Mouse (Mus musculus) forebrain, embryonic 15.5 days (tissue): ENCODE data around the gene Ttc9c. TPM values are rescaled to one million over a fixed set of nuclear protein-coding genes. Genes with fewer than 3 reads are reported as not detected.

ENCODE experiments used
- ATAC-seq: fragments of 200-750 bp; cut with Nextera tagmentation; replicated peaks from 2 replicates; pipeline ENCODE4 v1.8.0; 2017; ENCODE audit warnings: mild to moderate bottlenecking, moderate TSS enrichment, moderate library complexity
- H3K27ac ChIP-seq: fragments of 300-500 bp; sonication (generic); replicated peaks from 2 replicates; pipeline ENCODE4 v1.5.1; 2015; ENCODE audit warnings: mild to moderate bottlenecking, inconsistent platforms
- H3K27me3 ChIP-seq: fragments of 300-500 bp; sonication (generic); 2 replicates; pipeline ENCODE4 v1.6.1; 2015; ENCODE audit warnings: inconsistent platforms
- H3K36me3 ChIP-seq: fragments of 300-500 bp; sonication (generic); 2 replicates; pipeline ENCODE4 v1.6.1; 2015; ENCODE audit warnings: mild to moderate bottlenecking, inconsistent platforms
- H3K4me1 ChIP-seq: fragments of 300-500 bp; sonication (generic); 2 replicates; pipeline ENCODE4 v1.6.1; 2015; ENCODE audit warnings: inconsistent platforms
- H3K4me2 ChIP-seq: fragments of 300-500 bp; sonication (generic); replicated peaks from 2 replicates; pipeline ENCODE4 v1.6.1; 2015; ENCODE audit warnings: mild to moderate bottlenecking, inconsistent platforms
- H3K4me3 ChIP-seq: fragments of 300-500 bp; sonication (generic); 2 replicates; pipeline ENCODE4 v1.5.1; 2015; ENCODE audit warnings: mild to moderate bottlenecking, inconsistent platforms
- H3K9ac ChIP-seq: fragments of 300-500 bp; sonication (generic); replicated peaks from 2 replicates; pipeline ENCODE4 v1.6.1; 2015; ENCODE audit warnings: mild to moderate bottlenecking, inconsistent platforms
- H3K9me3 ChIP-seq: fragments of 300-500 bp; sonication (generic); 2 replicates; pipeline ENCODE4 v1.6.1; 2016; ENCODE audit warnings: inconsistent platforms
- WGBS: fragments of 180-500 bp; shearing (Covaris S2); methylation state at CpG from one replicate; pipeline ENCODE4 v1.1.7; 2015; ENCODE audit warnings: mixed read lengths; 5-methylcytosine and 5-hydroxymethylcytosine counted together
- polyA plus RNA-seq: library from polyadenylated mRNA; unstranded; fragments of >200 nt; fragmentation: Nextera tagmentation; extraction: Ambion mirVana; gene quantifications from 2 replicates; pipeline ENCODE4 v1.2.1, GENCODE M21; 2015

Gene Ttc9c
- polyA plus RNA-seq, 1 experiment from 2014 or later, result 72.7 TPM

- H3K4me1 ChIP-seq, result peaks cover 56% of the 10 kb centered on the region
- H3K4me2 ChIP-seq, result peak overlapping the region; percentile 89
- peak overlapping the region; percentile 98 for H3K27ac ChIP-seq
- no peaks in the 10 kb centered on the region for H3K9me3 ChIP-seq
- H3K27me3 ChIP-seq, result no peaks in the 10 kb centered on the region
- WGBS, result under 1% methylated on average over 48 of the region's 48 CpGs
- peak overlapping the region; percentile 76 for H3K9ac ChIP-seq
- peaks cover 30% of the 10 kb centered on the region for H3K36me3 ChIP-seq
- peak overlapping the region; percentile 74 for H3K4me3 ChIP-seq
- peak; percentile 17 for ATAC-seq
Measured at GRCm38 (mm10) chr19:8820424-8820956, 1.4 kb upstream of the Ttc9c start.

GRCm38 (mm10) chr19:8819596-8820423, 677 bp upstream of the Ttc9c start, which contains the start of gene Hnrnpul2:
TSS of gene Hnrnpul2 (plus strand) at chr19:8820010.
- Histone ChIP-seq H3K4me1 (peaks cover 57% of the 10 kb centered on the region), H3K27ac (peak within 1 kb of the TSS; percentile 98), H3K4me3 (peak within 1 kb of the TSS; percentile 74), H3K9ac (peak within 1 kb of the TSS; percentile 76), H3K27me3 (no peaks in the 10 kb centered on the region), H3K36me3 (peaks cover 25% of the 10 kb centered on the region), H3K9me3 (no peaks in the 10 kb centered on the region), H3K4me2 (peak within 1 kb of the TSS; percentile 89)
- 0% methylated on average over 83 of the region's 83 CpGs for WGBS
- peak; percentile 96 for ATAC-seq

- H3K27ac ChIP-seq, result peak overlapping the region; percentile 98
- ATAC-seq, result no peak
- peaks cover 22% of the 10 kb centered on the region for H3K36me3 ChIP-seq
- WGBS, result 27% methylated on average over 14 of the region's 14 CpGs
- peak overlapping the region; percentile 65 for H3K9ac ChIP-seq
- H3K4me2 ChIP-seq, result peak overlapping the region; percentile 89
- H3K4me1 ChIP-seq, result peaks cover 61% of the 10 kb centered on the region
- H3K4me3 ChIP-seq, result peak overlapping the region; percentile 74
- H3K9me3 ChIP-seq, result no peaks in the 10 kb centered on the region
- H3K27me3 ChIP-seq, result no peaks in the 10 kb centered on the region
Measured at GRCm38 (mm10) chr19:8818301-8818798, 783 bp downstream of the Ttc9c start.

- 53% methylated on average over 3 of the region's 3 CpGs for WGBS
- Histone ChIP-seq H3K9ac (peak overlapping the region; percentile 17; the same call in 1 of the 2 replicates), H3K27ac (no peak overlapping the region), H3K9me3 (no peaks in the 10 kb centered on the region), H3K4me1 (peaks cover 48% of the 10 kb centered on the region), H3K36me3 (peaks cover 28% of the 10 kb centered on the region), H3K4me3 (0 out of 2 replicates have a peak overlapping the region, but pooled peaks have one; percentile 3), H3K4me2 (peak overlapping the region; percentile 26), H3K27me3 (no peaks in the 10 kb centered on the region)
- no peak for ATAC-seq
Measured at GRCm38 (mm10) chr19:8817001-8817400, 2.1 kb downstream of the Ttc9c start.

- WGBS, result 72% methylated on average over 11 of the region's 11 CpGs
- Histone ChIP-seq H3K27me3 (no peaks in the 10 kb centered on the region), H3K4me1 (peaks cover 37% of the 10 kb centered on the region), H3K27ac (no peak overlapping the region), H3K4me3 (no peak overlapping the region), H3K9me3 (no peaks in the 10 kb centered on the region), H3K36me3 (peaks cover 38% of the 10 kb centered on the region), H3K4me2 (no peak overlapping the region), H3K9ac (peak overlapping the region; percentile 22; the same call in 1 of the 2 replicates)
- no peak for ATAC-seq
Measured at GRCm38 (mm10) chr19:8815812-8816211, 3.3 kb downstream of the Ttc9c start.

GRCm38 (mm10) chr19:8806810-8807209, 12.3 kb downstream of the Ttc9c start:
- ATAC-seq, result no peak
- Histone ChIP-seq H3K27ac (no peak overlapping the region), H3K4me2 (no peak overlapping the region), H3K9ac (no peak overlapping the region), H3K4me3 (no peak overlapping the region), H3K9me3 (no peaks in the 10 kb centered on the region), H3K4me1 (peaks cover 16% of the 10 kb centered on the region), H3K36me3 (peaks cover 57% of the 10 kb centered on the region), H3K27me3 (no peaks in the 10 kb centered on the region)
- 93% methylated on average over 5 of the region's 5 CpGs for WGBS

GRCm38 (mm10) chr19:8803879-8804660, 15.1 kb downstream of the Ttc9c start:
- Histone ChIP-seq H3K36me3 (peaks cover 36% of the 10 kb centered on the region), H3K4me1 (peaks cover 19% of the 10 kb centered on the region), H3K4me2 (no peak overlapping the region), H3K27ac (no peak overlapping the region), H3K9me3 (no peaks in the 10 kb centered on the region), H3K27me3 (no peaks in the 10 kb centered on the region), H3K4me3 (no peak overlapping the region), H3K9ac (no peak overlapping the region)
- ATAC-seq, result no peak
- 91% methylated on average over 11 of the region's 11 CpGs for WGBS

- H3K9ac ChIP-seq, result peak overlapping the region; percentile 0; the same call in 1 of the 2 replicates
- ATAC-seq, result no peak
- H3K4me1 ChIP-seq, result peaks cover 22% of the 10 kb centered on the region
- H3K27me3 ChIP-seq, result no peaks in the 10 kb centered on the region
- H3K4me2 ChIP-seq, result peak overlapping the region; percentile 61
- H3K27ac ChIP-seq, result no peak overlapping the region
- WGBS, result 89% methylated on average over 9 of the region's 9 CpGs
- H3K9me3 ChIP-seq, result no peaks in the 10 kb centered on the region
- H3K4me3 ChIP-seq, result peak overlapping the region; percentile 69
- peaks cover 33% of the 10 kb centered on the region for H3K36me3 ChIP-seq
Measured at GRCm38 (mm10) chr19:8803204-8803780, 15.8 kb downstream of the Ttc9c start.

- H3K4me2 ChIP-seq, result peak within 1 kb of the TSS; percentile 61
- H3K4me3 ChIP-seq, result peak within 1 kb of the TSS; percentile 69
- under 1% methylated on average over 30 of the region's 30 CpGs for WGBS
- peaks cover 30% of the 10 kb centered on the region for H3K4me1 ChIP-seq
- peak within 1 kb of the TSS; percentile 65 for H3K9ac ChIP-seq
- ATAC-seq, result peak; percentile 97
- H3K9me3 ChIP-seq, result no peaks in the 10 kb centered on the region
- no peaks in the 10 kb centered on the region for H3K27me3 ChIP-seq
- peak within 1 kb of the TSS; percentile 95 for H3K27ac ChIP-seq
- peaks cover 23% of the 10 kb centered on the region for H3K36me3 ChIP-seq
Measured at GRCm38 (mm10) chr19:8802130-8802821, 16.9 kb downstream of the Ttc9c start, which contains the start of gene Zbtb3. TSS of gene Zbtb3 (plus strand) at chr19:8802555.

GRCm38 (mm10) chr19:8798947-8799315, 20.2 kb downstream of the Ttc9c start:
- Histone ChIP-seq H3K4me2 (peak overlapping the region; percentile 89; the same call in 1 of the 2 replicates), H3K27ac (no peak overlapping the region), H3K4me1 (peaks cover 36% of the 10 kb centered on the region), H3K4me3 (no peak overlapping the region; the same call in 1 of the 2 replicates), H3K27me3 (no peaks in the 10 kb centered on the region), H3K9me3 (no peaks in the 10 kb centered on the region), H3K9ac (no peak overlapping the region), H3K36me3 (peaks cover 16% of the 10 kb centered on the region)
- ATAC-seq, result no peak
